Mouse (Mus musculus) embryonic facial prominence, embryonic 13.5 days (tissue): ENCODE data around the gene Thbd. TPM values are rescaled to one million over a fixed set of nuclear protein-coding genes. Genes with fewer than 3 reads are reported as not detected.
A peak's percentile ranks its signal among the peaks of the same experiment; 100 is the strongest.

Source experiments
- ATAC-seq: fragments of 200-750 bp; cut with Nextera tagmentation; 2 replicates; pipeline ENCODE4 v1.8.0; 2017; ENCODE audit warnings: low read depth; ENCODE audit not compliant: insufficient number of reproducible peaks, insufficient read depth, low FRiP score, low TSS enrichment
- H3K27ac ChIP-seq: fragments of 300-500 bp; sonication (generic); 2 replicates; pipeline ENCODE4 v1.5.1; 2015; ENCODE audit warnings: moderate library complexity, mild to moderate bottlenecking, inconsistent platforms
- H3K27me3 ChIP-seq: fragments of 300-500 bp; sonication (generic); 2 replicates; pipeline ENCODE4 v1.6.1; 2015; ENCODE audit warnings: mild to moderate bottlenecking, inconsistent platforms
- H3K36me3 ChIP-seq: fragments of 300-500 bp; sonication (generic); 2 replicates; pipeline ENCODE4 v1.6.1; 2015; ENCODE audit warnings: mild to moderate bottlenecking, inconsistent platforms
- H3K4me1 ChIP-seq: fragments of 300-500 bp; sonication (generic); 2 replicates; pipeline ENCODE4 v1.6.1; 2015; ENCODE audit warnings: inconsistent platforms
- H3K4me2 ChIP-seq: fragments of 300-500 bp; sonication (generic); 2 replicates; pipeline ENCODE4 v1.6.1; 2015; ENCODE audit warnings: moderate library complexity, mild to moderate bottlenecking, inconsistent platforms
- H3K4me3 ChIP-seq: fragments of 300-500 bp; sonication (generic); 2 replicates; pipeline ENCODE4 v1.5.1; 2015; ENCODE audit warnings: mild to moderate bottlenecking, inconsistent platforms
- H3K9ac ChIP-seq: fragments of 300-500 bp; sonication (generic); 2 replicates; pipeline ENCODE4 v1.6.1; 2015; ENCODE audit warnings: mild to moderate bottlenecking, inconsistent platforms
- H3K9me3 ChIP-seq: fragments of 300-500 bp; sonication (generic); 2 replicates; pipeline ENCODE4 v1.6.1; 2016; ENCODE audit warnings: inconsistent platforms
- WGBS: fragments of 180-500 bp; shearing (Covaris S2); methylation state at CpG from one replicate; pipeline ENCODE4 v1.1.7; 2015; ENCODE audit warnings: mixed read lengths; 5-methylcytosine and 5-hydroxymethylcytosine counted together
- polyA plus RNA-seq: library from polyadenylated mRNA; unstranded; fragments of >200 nt; fragmentation: Nextera tagmentation; extraction: Ambion mirVana; gene quantifications from 2 replicates; pipeline ENCODE4 v1.2.1, GENCODE M21; 2015

Gene Thbd
- polyA plus RNA-seq, 1 experiment from 2014 or later, result 8.5 TPM

GRCm38 (mm10) chr2:148421112-148421511 lies 13.1 kb upstream of the Thbd start:
- Histone ChIP-seq H3K36me3 (no peaks in the 10 kb centered on the region), H3K4me1 (no peaks in the 10 kb centered on the region; the same call in 1 of the 2 replicates), H3K27me3 (no peaks in the 10 kb centered on the region), H3K27ac (no peak overlapping the region), H3K9ac (no peak overlapping the region), H3K9me3 (no peaks in the 10 kb centered on the region), H3K4me3 (no peak overlapping the region), H3K4me2 (no peak overlapping the region)
- WGBS, result 56% methylated on average over 1 of the region's 1 CpGs
- no peak for ATAC-seq

- WGBS, result 85% methylated on average over 2 of the region's 2 CpGs
- no peak overlapping the region for H3K9ac ChIP-seq
- no peak overlapping the region for H3K4me3 ChIP-seq
- H3K36me3 ChIP-seq, result no peaks in the 10 kb centered on the region
- H3K27ac ChIP-seq, result no peak overlapping the region
- H3K27me3 ChIP-seq, result no peaks in the 10 kb centered on the region
- no peak overlapping the region for H3K4me2 ChIP-seq
- no peaks in the 10 kb centered on the region; the same call in 1 of the 2 replicates for H3K4me1 ChIP-seq
- no peaks in the 10 kb centered on the region for H3K9me3 ChIP-seq
- ATAC-seq, result no peak
Measured at GRCm38 (mm10) chr2:148419776-148420175, 11.8 kb upstream of the Thbd start.

GRCm38 (mm10) chr2:148419151-148419550 lies 11.2 kb upstream of the Thbd start:
- H3K9ac ChIP-seq, result no peak overlapping the region
- no peak for ATAC-seq
- no peaks in the 10 kb centered on the region; the same call in 1 of the 2 replicates for H3K4me1 ChIP-seq
- no peaks in the 10 kb centered on the region for H3K36me3 ChIP-seq
- H3K27ac ChIP-seq, result no peak overlapping the region
- H3K4me3 ChIP-seq, result no peak overlapping the region
- no peaks in the 10 kb centered on the region for H3K9me3 ChIP-seq
- H3K27me3 ChIP-seq, result no peaks in the 10 kb centered on the region
- no peak overlapping the region for H3K4me2 ChIP-seq
- WGBS, result 70% methylated on average over 3 of the region's 3 CpGs

- no peaks in the 10 kb centered on the region for H3K9me3 ChIP-seq
- H3K36me3 ChIP-seq, result no peaks in the 10 kb centered on the region
- H3K27ac ChIP-seq, result no peak overlapping the region
- 80% methylated on average over 1 of the region's 1 CpGs for WGBS
- peaks cover 44% of the 10 kb centered on the region for H3K27me3 ChIP-seq
- no peak overlapping the region for H3K4me2 ChIP-seq
- no peak overlapping the region for H3K9ac ChIP-seq
- peaks cover 29% of the 10 kb centered on the region for H3K4me1 ChIP-seq
- no peak for ATAC-seq
- no peak overlapping the region for H3K4me3 ChIP-seq
Measured at GRCm38 (mm10) chr2:148409821-148410220, 1.8 kb upstream of the Thbd start.

- WGBS, result 10% methylated on average over 6 of the region's 9 CpGs
- Histone ChIP-seq H3K27ac (no peak overlapping the region), H3K9me3 (no peaks in the 10 kb centered on the region), H3K27me3 (peaks cover 51% of the 10 kb centered on the region), H3K9ac (no peak overlapping the region), H3K4me1 (peaks cover 29% of the 10 kb centered on the region), H3K4me3 (no peak overlapping the region), H3K4me2 (no peak overlapping the region), H3K36me3 (no peaks in the 10 kb centered on the region)
- ATAC-seq, result peak; percentile 67
Measured at GRCm38 (mm10) chr2:148409141-148409540, 1.2 kb upstream of the Thbd start.

- 12% methylated on average over 6 of the region's 6 CpGs for WGBS
- ATAC-seq, result no peak
- H3K4me3 ChIP-seq, result no peak overlapping the region
- H3K36me3 ChIP-seq, result no peaks in the 10 kb centered on the region
- peaks cover 55% of the 10 kb centered on the region for H3K27me3 ChIP-seq
- peaks cover 29% of the 10 kb centered on the region for H3K4me1 ChIP-seq
- H3K4me2 ChIP-seq, result peak overlapping the region; percentile 75; the same call in 1 of the 2 replicates
- H3K9ac ChIP-seq, result no peak overlapping the region
- H3K9me3 ChIP-seq, result no peaks in the 10 kb centered on the region
- no peak overlapping the region for H3K27ac ChIP-seq
Measured at GRCm38 (mm10) chr2:148408761-148409120, 753 bp upstream of the Thbd start.

- peak overlapping the region; percentile 58 for H3K9ac ChIP-seq
- H3K4me1 ChIP-seq, result peaks cover 29% of the 10 kb centered on the region
- no peaks in the 10 kb centered on the region for H3K9me3 ChIP-seq
- H3K27ac ChIP-seq, result 0 out of 2 replicates have a peak overlapping the region, but pooled peaks have one; percentile 44
- peaks cover 59% of the 10 kb centered on the region for H3K27me3 ChIP-seq
- peak overlapping the region; percentile 44 for H3K4me3 ChIP-seq
- peak overlapping the region; percentile 75 for H3K4me2 ChIP-seq
- ATAC-seq, result 0 out of 2 replicates have a peak, but pooled peaks have one; percentile 29
- 4% methylated on average over 55 of the region's 55 CpGs for WGBS
- no peaks in the 10 kb centered on the region for H3K36me3 ChIP-seq
Measured at GRCm38 (mm10) chr2:148406971-148407869, 768 bp downstream of the Thbd start.

- Histone ChIP-seq H3K27ac (no peak overlapping the region), H3K4me3 (peak overlapping the region; percentile 44), H3K9ac (peak overlapping the region; percentile 58), H3K4me2 (peak overlapping the region; percentile 75), H3K27me3 (peaks cover 59% of the 10 kb centered on the region), H3K36me3 (no peaks in the 10 kb centered on the region), H3K9me3 (no peaks in the 10 kb centered on the region), H3K4me1 (peaks cover 29% of the 10 kb centered on the region)
- no peak for ATAC-seq
- WGBS, result 8% methylated on average over 34 of the region's 34 CpGs
Measured at GRCm38 (mm10) chr2:148406160-148406970, 1.6 kb downstream of the Thbd start.

GRCm38 (mm10) chr2:148404906-148405305 lies 3.1 kb downstream of the Thbd start:
- ATAC-seq, result no peak

GRCm38 (mm10) chr2:148402227-148402626 lies 5.8 kb downstream of the Thbd start:
- H3K36me3 ChIP-seq, result no peaks in the 10 kb centered on the region
- peaks cover 13% of the 10 kb centered on the region for H3K4me1 ChIP-seq
- no peak overlapping the region for H3K9ac ChIP-seq
- no peaks in the 10 kb centered on the region for H3K9me3 ChIP-seq
- no peak overlapping the region for H3K27ac ChIP-seq
- H3K4me3 ChIP-seq, result no peak overlapping the region
- 83% methylated on average over 1 of the region's 1 CpGs for WGBS
- H3K27me3 ChIP-seq, result peaks cover 56% of the 10 kb centered on the region
- no peak for ATAC-seq
- H3K4me2 ChIP-seq, result no peak overlapping the region

More at GRCm38 (mm10) chr2:148404906-148405305, 3.1 kb downstream of the Thbd start:
- no peak overlapping the region for H3K9ac ChIP-seq
- peaks cover 29% of the 10 kb centered on the region for H3K4me1 ChIP-seq
- WGBS, result 70% methylated on average over 5 of the region's 5 CpGs
- H3K27ac ChIP-seq, result no peak overlapping the region
- peaks cover 66% of the 10 kb centered on the region for H3K27me3 ChIP-seq
- H3K9me3 ChIP-seq, result no peaks in the 10 kb centered on the region
- 0 out of 2 replicates have a peak overlapping the region, but pooled peaks have one; percentile 7 for H3K4me3 ChIP-seq
- no peaks in the 10 kb centered on the region for H3K36me3 ChIP-seq
- H3K4me2 ChIP-seq, result peak overlapping the region; percentile 26

- Histone ChIP-seq H3K9ac (no peak overlapping the region), H3K4me2 (no peak overlapping the region), H3K9me3 (no peaks in the 10 kb centered on the region), H3K4me1 (peaks cover 10% of the 10 kb centered on the region), H3K36me3 (no peaks in the 10 kb centered on the region), H3K4me3 (no peak overlapping the region), H3K27me3 (peaks cover 55% of the 10 kb centered on the region), H3K27ac (no peak overlapping the region)
- no peak for ATAC-seq
- 87% methylated on average over 5 of the region's 5 CpGs for WGBS
Measured at GRCm38 (mm10) chr2:148398901-148399685, 8.9 kb downstream of the Thbd start.
